ENCODE assay signal across 9 mouse cellular contexts in the genomic region with DNA sequence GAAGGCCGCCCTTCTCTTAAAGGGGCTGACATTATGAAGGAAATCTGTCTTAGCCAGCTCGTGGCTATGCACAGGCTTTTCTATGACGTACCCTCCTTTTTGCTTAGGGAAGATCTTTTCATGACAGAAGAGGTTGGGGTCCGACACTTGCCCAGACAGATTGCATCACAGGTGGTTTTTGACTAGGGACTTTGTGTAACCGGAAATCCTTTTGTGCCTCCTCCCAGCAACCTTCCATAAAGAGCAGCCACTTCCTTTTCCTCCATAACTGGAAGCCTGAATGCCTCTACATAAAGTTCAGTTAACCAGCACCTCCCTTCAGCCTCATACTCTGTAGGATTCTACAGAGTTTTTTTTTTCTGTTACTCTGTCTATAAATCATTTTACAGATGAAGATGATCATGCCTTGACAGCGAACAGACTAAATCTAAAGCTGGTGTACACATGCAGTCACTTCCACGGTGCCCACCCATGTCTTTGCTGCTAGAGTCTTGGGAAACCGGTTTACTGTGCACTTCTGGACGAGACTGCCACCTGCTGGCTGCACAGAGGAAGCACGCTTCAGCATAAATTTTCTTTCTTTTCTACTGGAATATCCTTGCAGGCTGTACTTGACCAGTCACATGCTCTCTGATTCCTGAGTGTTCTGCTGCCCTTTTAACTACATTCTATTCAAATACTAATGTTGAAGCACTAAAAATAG. TPM values are rescaled to one million over a fixed set of nuclear protein-coding genes. Genes with fewer than 3 reads are reported as not detected.
DNase-seq lines count a peak whose midpoint lies in the region; ATAC-seq lines count a peak whose summit lies in the region.
"Had no signal": no experiment of that assay in that cellular context is flagged by ENCODE, and none has a peak within 500 bp of the region (broad histone marks: within the 10 kb centered on the region; RNA-seq: fewer than 3 reads in every experiment).

No protein-coding gene starts in this region.

- WGBS in hindbrain, embryonic 16.5 days = 31% methylated on average over 10 of the region's 10 CpGs

- DNase-seq in left cerebral cortex, adult 18-20 months (ENCODE audit: low spot score in 2 of 2) = peak; percentile 35 to 43
- DNase-seq in left cerebral cortex, adult 11 months (ENCODE audit: low spot score) = no peak
- peak; percentile 53 to 70 for DNase-seq in adrenal gland, postnatal 36 days
- DNase-seq in left cerebral cortex, postnatal 14 days (ENCODE audit: low spot score in 2 of 2) = peak; percentile 42 to 73
- peak; percentile 80 for DNase-seq in mesoderm, embryonic 11.5 days (ENCODE audit: low read depth, low spot score)
- DNase-seq in spleen, postnatal 4 days (ENCODE audit: low spot score in 2 of 2) = peak; percentile 28 to 79

- H3K9me3 ChIP-seq in hindbrain, embryonic 16.5 days (ENCODE audit: control insufficient read depth, low read length) = no peaks in the 10 kb centered on the region

- intact Hi-C loops in left cerebral cortex, postnatal 14 days (cut with DNase I) = loop anchor here (5.0 kb wide), 1 partner anchor 61 kb away; a partner anchor contains a TSS

- peak; percentile 81 for ATAC-seq in erythroblast, adult 5-6 weeks (replicated peaks; ENCODE audit: low FRiP score, poor library complexity, severe bottlenecking)
- peak; percentile 75 for ATAC-seq in hindbrain, embryonic 16.5 days

- no peaks in the 10 kb centered on the region for H3K4me1 ChIP-seq in hindbrain, embryonic 16.5 days (ENCODE audit: control insufficient read depth, insufficient read depth, low read depth, low read length)

- no peak overlapping the region for H3K4me2 ChIP-seq in hindbrain, embryonic 16.5 days (ENCODE audit: low read length)

- no peak overlapping the region for H3K27ac ChIP-seq in hindbrain, embryonic 16.5 days (ENCODE audit: low read depth, low read length)

- no peaks in the 10 kb centered on the region for H3K36me3 ChIP-seq in hindbrain, embryonic 16.5 days (ENCODE audit: control insufficient read depth, insufficient read depth, low read length)

- H3K9ac ChIP-seq in hindbrain, embryonic 16.5 days (ENCODE audit: low read depth, low read length) = no peak overlapping the region

- H3K27me3 ChIP-seq in hindbrain, embryonic 16.5 days (replicated peaks; ENCODE audit: control insufficient read depth, insufficient read depth, low read length) = no peaks in the 10 kb centered on the region

- H3K4me3 ChIP-seq in hindbrain, embryonic 16.5 days (ENCODE audit: low read length) = no peak overlapping the region
- H3K4me3 ChIP-seq: erythroblast, embryonic 14.5 days had no signal

RNA-seq across cellular contexts. Expression of a gene that starts 33.1 kb away (rescaled TPM):
- total RNA-seq in left cerebral cortex, adult 18-20 months (2021) = 1 to 10 TPM; 4.1 to 4.3 TPM
- 10 to 100 TPM; 54.2 to 97.3 TPM for total RNA-seq in adrenal gland, postnatal 36 days (2021)
- 1.9 and 4.0 TPM in 2 replicates for total RNA-seq in erythroblast, adult 5-6 weeks (2015; ENCODE audit: low replicate concordance)
- total RNA-seq in erythroblast, adult 5-6 weeks (2017; ENCODE audit: low replicate concordance) = 1.9 TPM in 1 of 2 replicates, not detected in the other
- 10.3 and 11.4 TPM in 2 replicates for polyA plus RNA-seq in hindbrain, embryonic 16.5 days (2015; fragmentation: Nextera tagmentation; extraction: Ambion mirVana)
- 1 to 10 TPM; 2.3 to 3.6 TPM for total RNA-seq in left cerebral cortex, postnatal 14 days (2021)

RNA-seq across cellular contexts. Expression of a gene that starts 33.3 kb away (rescaled TPM):
- under 1 TPM; 0.26 to 0.40 TPM for total RNA-seq in left cerebral cortex, adult 18-20 months (2021)
- total RNA-seq in adrenal gland, postnatal 36 days (2021) = 1 to 10 TPM; 2.8 to 3.5 TPM
- total RNA-seq in erythroblast, adult 5-6 weeks (2015; ENCODE audit: low replicate concordance) = not detected in 2 replicates
- total RNA-seq in erythroblast, adult 5-6 weeks (2017; ENCODE audit: low replicate concordance) = not detected in 2 replicates
- polyA plus RNA-seq in hindbrain, embryonic 16.5 days (2015; fragmentation: Nextera tagmentation; extraction: Ambion mirVana) = 2.3 and 2.9 TPM in 2 replicates
- under 1 TPM; 0.24 to 0.59 TPM for total RNA-seq in left cerebral cortex, postnatal 14 days (2021)
- polyA plus RNA-seq: erythroblast, embryonic 14.5 days had no signal

RNA-seq across cellular contexts. Expression of a gene that starts 36.2 kb away (rescaled TPM):
- under 1 TPM in 1 of 2 experiments, not detected in 1; 0.16 TPM for total RNA-seq in left cerebral cortex, adult 18-20 months (2021)
- 1 to 10 TPM; 2.1 to 2.3 TPM for total RNA-seq in adrenal gland, postnatal 36 days (2021)
- total RNA-seq in erythroblast, adult 5-6 weeks (2015; ENCODE audit: low replicate concordance) = 11.5 and 16.7 TPM in 2 replicates
- total RNA-seq in erythroblast, adult 5-6 weeks (2017; ENCODE audit: low replicate concordance) = 13.2 and 14.5 TPM in 2 replicates
- 10.1 and 14.0 TPM in 2 replicates for polyA plus RNA-seq in hindbrain, embryonic 16.5 days (2015; fragmentation: Nextera tagmentation; extraction: Ambion mirVana)
- under 1 TPM; 0.46 to 0.61 TPM for total RNA-seq in left cerebral cortex, postnatal 14 days (2021)

Comparison
In these comparisons a context has a peak if more than half of its experiments do, and no peak if none do; other contexts are left out.
1. RNA of a gene that starts 33.1 kb away (total RNA-seq): 54.2 to 97.3 TPM in adrenal gland, postnatal 36 days; 4.1 to 4.3 TPM in left cerebral cortex, adult 18-20 months, 1.9 to 4.0 TPM in erythroblast, adult 5-6 weeks and 2.3 to 3.6 TPM in left cerebral cortex, postnatal 14 days; every median in the first group is over 10 times any median in the second.